Comparison of ENCODE assay signal across 16 mouse cellular contexts in genomic region chr9:44048541-44049380, GRCm38 (mm10). TPM values are rescaled to one million over a fixed set of nuclear protein-coding genes. Genes with fewer than 3 reads are reported as not detected.
DNase-seq lines count a peak whose midpoint lies in the region; ATAC-seq and TF ChIP-seq lines count a peak whose summit lies in the region.
"Had no signal": no experiment of that assay in that cellular context is flagged by ENCODE, and none has a peak within 500 bp of the region (broad histone marks: within the 10 kb centered on the region; RNA-seq: fewer than 3 reads in every experiment).

No protein-coding gene starts in this region.

- H3K9ac ChIP-seq in stomach, postnatal 0 days (ENCODE audit: low read length), result no peak overlapping the region
- H3K9ac ChIP-seq: limb, embryonic 12.5 days had no signal

- H3K4me1 ChIP-seq in stomach, postnatal 0 days (replicated peaks; ENCODE audit: control insufficient read depth, insufficient read depth), result no peaks in the 10 kb centered on the region

- H3K27ac ChIP-seq in stomach, postnatal 0 days (replicated peaks), result no peak overlapping the region
- H3K27ac ChIP-seq: hindbrain, postnatal 0 days; kidney, postnatal 0 days; limb, embryonic 12.5 days had no signal

- TF ChIP-seq EP300 in stomach, postnatal 0 days (optimal IDR thresholded peaks at IDR 0.05), result no peak

- no peak for DNase-seq in frontal cortex, postnatal 25 days (ENCODE audit: low spot score in 2 of 2)
- DNase-seq in thymus, postnatal 25 days, result peak; percentile 33
- no peak for DNase-seq in thymus, postnatal 14 days
- peak; percentile 100 for DNase-seq in layer of hippocampus, adult 9-11 months
- DNase-seq in lung, postnatal 10 days, result no peak
- DNase-seq in stomach, postnatal 0 days (ENCODE audit: low spot score), result no peak
- DNase-seq: gastrocnemius, postnatal 14 days; lung, adult 2 months had no signal

- no peaks in the 10 kb centered on the region for H3K9me3 ChIP-seq in stomach, postnatal 0 days (ENCODE audit: control insufficient read depth, low read length)
- H3K9me3 ChIP-seq: limb, embryonic 12.5 days; megakaryocyte, embryonic 14.5 days had no signal

- WGBS in stomach, postnatal 0 days, result 59% methylated on average over 15 of the region's 15 CpGs

- peak; percentile 69 for ATAC-seq in frontal cortex, adult (ENCODE audit: low TSS enrichment)
- no peak for ATAC-seq in stomach, postnatal 0 days (ENCODE audit: low FRiP score, low TSS enrichment)

- no peak for TF ChIP-seq CTCF in stomach, postnatal 0 days (IDR thresholded peaks at IDR 0.05; ENCODE audit: low read depth)

- H3K27me3 ChIP-seq in stomach, postnatal 0 days (ENCODE audit: control insufficient read depth, insufficient read depth, low read length), result no peaks in the 10 kb centered on the region; the same call in 1 of the 2 replicates

- no peak overlapping the region for H3K4me3 ChIP-seq in stomach, postnatal 0 days (ENCODE audit: low read depth, low read length)
- H3K4me3 ChIP-seq: erythroblast, embryonic 14.5 days; limb, embryonic 12.5 days; megakaryocyte, embryonic 14.5 days had no signal

- H3K4me2 ChIP-seq in stomach, postnatal 0 days (replicated peaks; ENCODE audit: low read depth), result no peak overlapping the region
- H3K4me2 ChIP-seq: limb, embryonic 12.5 days had no signal

- no peaks in the 10 kb centered on the region for H3K36me3 ChIP-seq in stomach, postnatal 0 days (ENCODE audit: control insufficient read depth, insufficient read depth, low read length)
- H3K36me3 ChIP-seq: limb, embryonic 12.5 days had no signal

RNA-seq across cellular contexts. Expression of gene Thy1, which starts 5.6 kb away (rescaled TPM):
- polyA plus RNA-seq in stomach, postnatal 0 days (2015; fragmentation: Nextera tagmentation; extraction: Ambion mirVana), result 4.2 and 4.5 TPM in 2 replicates
- polyA plus RNA-seq: erythroblast, embryonic 14.5 days; limb, embryonic 12.5 days had no signal

RNA-seq across cellular contexts. Expression of gene Usp2, which starts 18.1 kb away (rescaled TPM):
- 11.6 and 20.2 TPM in 2 replicates for polyA plus RNA-seq in stomach, postnatal 0 days (2015; fragmentation: Nextera tagmentation; extraction: Ambion mirVana)
- polyA plus RNA-seq: erythroblast, embryonic 14.5 days had no signal

RNA-seq across cellular contexts. Expression of gene Mfrp, which starts 52.8 kb away (rescaled TPM):
- polyA plus RNA-seq in stomach, postnatal 0 days (2015; fragmentation: Nextera tagmentation; extraction: Ambion mirVana), result not detected in 2 replicates
- polyA plus RNA-seq: erythroblast, embryonic 14.5 days; heart, embryonic 16.5 days; thymus, postnatal 0 days had no signal

RNA-seq across cellular contexts. Expression of gene C1qtnf5, which starts 58.3 kb away (rescaled TPM):
- 5.3 and 6.5 TPM in 2 replicates for polyA plus RNA-seq in stomach, postnatal 0 days (2015; fragmentation: Nextera tagmentation; extraction: Ambion mirVana)

Comparison
In these comparisons a context has a peak if more than half of its experiments do, and no peak if none do; other contexts are left out.
1. DNase-seq: peak in thymus, postnatal 25 days (single experiment) and layer of hippocampus, adult 9-11 months (single experiment); none in frontal cortex, postnatal 25 days (0 of 2), thymus, postnatal 14 days (single experiment), lung, postnatal 10 days (single experiment) and stomach, postnatal 0 days (single experiment).